Mouse (Mus musculus): Measurements from ENCODE around the gene Tcf15. TPM values are rescaled to one million over a fixed set of nuclear protein-coding genes. Genes with fewer than 3 reads are reported as not detected.
A peak's percentile ranks its signal among the peaks of the same experiment; 100 is the strongest.

Tcf15 gene
- polyA plus RNA-seq, 1 experiment from 2014 or later, result 14.1 TPM

GRCm38 (mm10) chr2:152147079-152147478 is 3.7 kb downstream of the Tcf15 start:
- no peak overlapping the region for H3K4me3 ChIP-seq
- ATAC-seq (replicated peaks; ENCODE audit: insufficient number of reproducible peaks, insufficient read depth, low FRiP score, low read depth), result no peak
- H3K27me3 ChIP-seq, result peaks cover 47% of the 10 kb centered on the region
- WGBS, result 38% methylated on average over 3 of the region's 3 CpGs
- peak overlapping the region; percentile 84; the same call in 1 of the 2 replicates for H3K4me2 ChIP-seq
- peaks cover 21% of the 10 kb centered on the region for H3K4me1 ChIP-seq (replicated peaks)
- H3K27ac ChIP-seq, result no peak overlapping the region
- no peaks in the 10 kb centered on the region for H3K36me3 ChIP-seq
- H3K9me3 ChIP-seq (replicated peaks), result no peaks in the 10 kb centered on the region
- H3K9ac ChIP-seq, result no peak overlapping the region

GRCm38 (mm10) chr2:152148675-152149074 is 5.3 kb downstream of the Tcf15 start:
- 81% methylated on average over 9 of the region's 9 CpGs for WGBS
- no peak for ATAC-seq (replicated peaks; ENCODE audit: insufficient number of reproducible peaks, insufficient read depth, low FRiP score, low read depth)

GRCm38 (mm10) chr2:152149891-152150290 is 6.5 kb downstream of the Tcf15 start:
- Histone ChIP-seq H3K4me1 (replicated peaks) (no peaks in the 10 kb centered on the region), H3K4me3 (no peak overlapping the region), H3K27ac (0 out of 2 replicates have a peak overlapping the region, but pooled peaks have one; percentile 20), H3K9me3 (replicated peaks) (no peaks in the 10 kb centered on the region), H3K9ac (no peak overlapping the region), H3K4me2 (no peak overlapping the region), H3K27me3 (peaks cover 19% of the 10 kb centered on the region), H3K36me3 (no peaks in the 10 kb centered on the region)
- no peak for ATAC-seq (replicated peaks; ENCODE audit: insufficient number of reproducible peaks, insufficient read depth, low FRiP score, low read depth)
- WGBS, result 31% methylated on average over 4 of the region's 4 CpGs

More at GRCm38 (mm10) chr2:152148675-152149074, 5.3 kb downstream of the Tcf15 start:
- H3K9ac ChIP-seq, result no peak overlapping the region
- H3K4me1 ChIP-seq (replicated peaks), result peaks cover 6% of the 10 kb centered on the region
- no peaks in the 10 kb centered on the region for H3K36me3 ChIP-seq
- no peak overlapping the region for H3K4me2 ChIP-seq
- H3K4me3 ChIP-seq, result no peak overlapping the region
- no peaks in the 10 kb centered on the region for H3K9me3 ChIP-seq (replicated peaks)
- H3K27me3 ChIP-seq, result peaks cover 32% of the 10 kb centered on the region
- no peak overlapping the region for H3K27ac ChIP-seq

GRCm38 (mm10) chr2:152150373-152150772 is 7.0 kb downstream of the Tcf15 start:
- no peaks in the 10 kb centered on the region for H3K36me3 ChIP-seq
- H3K27me3 ChIP-seq, result peaks cover 15% of the 10 kb centered on the region
- no peak overlapping the region for H3K9ac ChIP-seq
- no peak overlapping the region for H3K4me3 ChIP-seq
- no peaks in the 10 kb centered on the region for H3K4me1 ChIP-seq (replicated peaks)
- H3K9me3 ChIP-seq (replicated peaks), result no peaks in the 10 kb centered on the region
- 63% methylated on average over 6 of the region's 6 CpGs for WGBS
- H3K4me2 ChIP-seq, result no peak overlapping the region
- no peak; the same call in 1 of the 2 replicates for ATAC-seq (replicated peaks; ENCODE audit: insufficient number of reproducible peaks, insufficient read depth, low FRiP score, low read depth)
- H3K27ac ChIP-seq, result 0 out of 2 replicates have a peak overlapping the region, but pooled peaks have one; percentile 20

GRCm38 (mm10) chr2:152153361-152153760 is 10.0 kb downstream of the Tcf15 start:
- H3K27me3 ChIP-seq, result 0 out of 2 replicates have a peak, but pooled peaks cover 3% of the 10 kb centered on the region
- no peaks in the 10 kb centered on the region for H3K9me3 ChIP-seq (replicated peaks)
- H3K4me3 ChIP-seq, result no peak overlapping the region
- no peaks in the 10 kb centered on the region for H3K36me3 ChIP-seq
- ATAC-seq (replicated peaks; ENCODE audit: insufficient number of reproducible peaks, insufficient read depth, low FRiP score, low read depth), result no peak
- H3K9ac ChIP-seq, result no peak overlapping the region
- no peaks in the 10 kb centered on the region for H3K4me1 ChIP-seq (replicated peaks)
- H3K4me2 ChIP-seq, result no peak overlapping the region
- no peak overlapping the region for H3K27ac ChIP-seq
- WGBS, result 42% methylated on average over 3 of the region's 3 CpGs

GRCm38 (mm10) chr2:152155414-152156208 is 12.2 kb downstream of the Tcf15 start:
- peak overlapping the region; percentile 55 for H3K27ac ChIP-seq
- no peaks in the 10 kb centered on the region for H3K36me3 ChIP-seq
- H3K9ac ChIP-seq, result no peak overlapping the region
- H3K27me3 ChIP-seq, result no peaks in the 10 kb centered on the region
- no peaks in the 10 kb centered on the region for H3K4me1 ChIP-seq (replicated peaks)
- 0 out of 2 replicates have a peak overlapping the region, but pooled peaks have one; percentile 1 for H3K4me2 ChIP-seq
- H3K9me3 ChIP-seq (replicated peaks), result no peaks in the 10 kb centered on the region
- H3K4me3 ChIP-seq, result no peak overlapping the region
- 35% methylated on average over 7 of the region's 7 CpGs for WGBS
- peak; percentile 80 for ATAC-seq (replicated peaks; ENCODE audit: insufficient number of reproducible peaks, insufficient read depth, low FRiP score, low read depth)

- Histone ChIP-seq H3K9me3 (replicated peaks) (no peaks in the 10 kb centered on the region), H3K27me3 (no peaks in the 10 kb centered on the region), H3K27ac (peak overlapping the region; percentile 55), H3K4me1 (replicated peaks) (no peaks in the 10 kb centered on the region), H3K4me3 (no peak overlapping the region), H3K9ac (no peak overlapping the region), H3K36me3 (no peaks in the 10 kb centered on the region), H3K4me2 (no peak overlapping the region)
- WGBS, result 56% methylated on average over 6 of the region's 6 CpGs
- ATAC-seq (replicated peaks; ENCODE audit: insufficient number of reproducible peaks, insufficient read depth, low FRiP score, low read depth), result no peak
Observed at GRCm38 (mm10) chr2:152156471-152156870, 13.1 kb downstream of the Tcf15 start.

- Histone ChIP-seq H3K27ac (no peak overlapping the region), H3K9me3 (replicated peaks) (no peaks in the 10 kb centered on the region), H3K36me3 (no peaks in the 10 kb centered on the region), H3K9ac (no peak overlapping the region), H3K27me3 (no peaks in the 10 kb centered on the region), H3K4me1 (replicated peaks) (no peaks in the 10 kb centered on the region), H3K4me2 (no peak overlapping the region), H3K4me3 (no peak overlapping the region)
- 84% methylated on average over 1 of the region's 1 CpGs for WGBS
- ATAC-seq (replicated peaks; ENCODE audit: insufficient number of reproducible peaks, insufficient read depth, low FRiP score, low read depth), result no peak
Observed at GRCm38 (mm10) chr2:152159487-152159886, 16.1 kb downstream of the Tcf15 start.

- H3K9me3 ChIP-seq (replicated peaks), result no peaks in the 10 kb centered on the region
- peaks cover 3% of the 10 kb centered on the region; the same call in 1 of the 2 replicates for H3K4me1 ChIP-seq (replicated peaks)
- WGBS, result 82% methylated on average over 6 of the region's 6 CpGs
- no peaks in the 10 kb centered on the region for H3K36me3 ChIP-seq
- no peak overlapping the region for H3K4me2 ChIP-seq
- H3K9ac ChIP-seq, result no peak overlapping the region
- H3K27ac ChIP-seq, result no peak overlapping the region
- H3K27me3 ChIP-seq, result no peaks in the 10 kb centered on the region
- ATAC-seq (replicated peaks; ENCODE audit: insufficient number of reproducible peaks, insufficient read depth, low FRiP score, low read depth), result no peak
- no peak overlapping the region for H3K4me3 ChIP-seq
Observed at GRCm38 (mm10) chr2:152166257-152166656, 22.9 kb downstream of the Tcf15 start.

- Histone ChIP-seq H3K27me3 (no peaks in the 10 kb centered on the region), H3K27ac (no peak overlapping the region), H3K36me3 (no peaks in the 10 kb centered on the region), H3K4me1 (replicated peaks) (peaks cover 3% of the 10 kb centered on the region; the same call in 1 of the 2 replicates), H3K9me3 (replicated peaks) (no peaks in the 10 kb centered on the region), H3K4me2 (no peak overlapping the region), H3K9ac (no peak overlapping the region), H3K4me3 (no peak overlapping the region)
- 38% methylated on average over 8 of the region's 8 CpGs for WGBS
- ATAC-seq (replicated peaks; ENCODE audit: insufficient number of reproducible peaks, insufficient read depth, low FRiP score, low read depth), result no peak; the same call in 1 of the 2 replicates
Observed at GRCm38 (mm10) chr2:152167851-152168290, 24.5 kb downstream of the Tcf15 start.

GRCm38 (mm10) chr2:152169377-152169776 is 26.0 kb downstream of the Tcf15 start:
- no peak for ATAC-seq (replicated peaks; ENCODE audit: insufficient number of reproducible peaks, insufficient read depth, low FRiP score, low read depth)
- Histone ChIP-seq H3K27ac (no peak overlapping the region), H3K4me1 (replicated peaks) (peaks cover 3% of the 10 kb centered on the region; the same call in 1 of the 2 replicates), H3K9me3 (replicated peaks) (no peaks in the 10 kb centered on the region), H3K4me2 (no peak overlapping the region), H3K36me3 (no peaks in the 10 kb centered on the region), H3K4me3 (no peak overlapping the region), H3K27me3 (no peaks in the 10 kb centered on the region), H3K9ac (no peak overlapping the region)
- WGBS, result 95% methylated on average over 1 of the region's 1 CpGs

All from heart, embryonic 15.5 days (tissue).